Mouse (Mus musculus): ENCODE data around the gene Ube4b. TPM values are rescaled to one million over a fixed set of nuclear protein-coding genes. Genes with fewer than 3 reads are reported as not detected.
A peak's percentile ranks its signal among the peaks of the same experiment; 100 is the strongest.

The Ube4b gene
- polyA plus RNA-seq, 1 experiment = 45.2 TPM

GRCm38 (mm10) chr4:149398181-149398735 is 28.3 kb downstream of the Ube4b start:
- DNase-seq (ENCODE audit: low read depth, low spot score) = no peak
- WGBS = 91% methylated on average over 9 of the region's 9 CpGs

GRCm38 (mm10) chr4:149396433-149397306 is 29.9 kb downstream of the Ube4b start:
- DNase-seq (ENCODE audit: low read depth, low spot score) = no peak
- 72% methylated on average over 21 of the region's 21 CpGs for WGBS

GRCm38 (mm10) chr4:149395581-149395980 is 31.0 kb downstream of the Ube4b start:
- WGBS = 44% methylated on average over 6 of the region's 6 CpGs
- no peak for DNase-seq (ENCODE audit: low read depth, low spot score)

- WGBS = 59% methylated on average over 4 of the region's 4 CpGs
These were observed 32.3 kb downstream of the Ube4b start for GRCm38 (mm10) chr4:149394292-149394691.

GRCm38 (mm10) chr4:149393311-149393995 is 33.1 kb downstream of the Ube4b start:
- no peak for DNase-seq (ENCODE audit: low read depth, low spot score)
- WGBS = 83% methylated on average over 12 of the region's 12 CpGs

More at GRCm38 (mm10) chr4:149394292-149394691, 32.3 kb downstream of the Ube4b start:
- DNase-seq (ENCODE audit: low read depth, low spot score) = no peak

- peak; percentile 72 for DNase-seq (ENCODE audit: low read depth, low spot score)
- WGBS = 28% methylated on average over 4 of the region's 4 CpGs
These were observed 34.2 kb downstream of the Ube4b start for GRCm38 (mm10) chr4:149392359-149392758.

- no peak for DNase-seq (ENCODE audit: low read depth, low spot score)
- 85% methylated on average over 7 of the region's 7 CpGs for WGBS
These were observed 45.5 kb downstream of the Ube4b start for GRCm38 (mm10) chr4:149381001-149381400.

- 55% methylated on average over 17 of the region's 17 CpGs for WGBS
- DNase-seq (ENCODE audit: low read depth, low spot score) = no peak
These were observed 46.7 kb downstream of the Ube4b start for GRCm38 (mm10) chr4:149379881-149380280.

GRCm38 (mm10) chr4:149378819-149379218 is 47.7 kb downstream of the Ube4b start:
- DNase-seq (ENCODE audit: low read depth, low spot score) = no peak
- 87% methylated on average over 8 of the region's 8 CpGs for WGBS

- 64% methylated on average over 10 of the region's 10 CpGs for WGBS
- DNase-seq (ENCODE audit: low read depth, low spot score) = no peak
These were observed 50.5 kb downstream of the Ube4b start for GRCm38 (mm10) chr4:149376034-149376433.

GRCm38 (mm10) chr4:149374662-149375061 is 51.9 kb downstream of the Ube4b start:
- 90% methylated on average over 11 of the region's 11 CpGs for WGBS
- DNase-seq (ENCODE audit: low read depth, low spot score) = no peak

- WGBS = 89% methylated on average over 9 of the region's 9 CpGs
- DNase-seq (ENCODE audit: low read depth, low spot score) = no peak
These were observed 52.6 kb downstream of the Ube4b start for GRCm38 (mm10) chr4:149373927-149374326.

GRCm38 (mm10) chr4:149373431-149373830 is 53.1 kb downstream of the Ube4b start:
- WGBS = 58% methylated on average over 5 of the region's 5 CpGs
- no peak for DNase-seq (ENCODE audit: low read depth, low spot score)

GRCm38 (mm10) chr4:149365702-149366370 is 60.7 kb downstream of the Ube4b start:
- DNase-seq (ENCODE audit: low read depth, low spot score) = no peak
- 82% methylated on average over 12 of the region's 12 CpGs for WGBS

GRCm38 (mm10) chr4:149364896-149365295 is 61.7 kb downstream of the Ube4b start:
- WGBS = 80% methylated on average over 5 of the region's 5 CpGs
- no peak for DNase-seq (ENCODE audit: low read depth, low spot score)

GRCm38 (mm10) chr4:149361051-149361450 is 65.5 kb downstream of the Ube4b start:
- 50% methylated on average over 6 of the region's 6 CpGs for WGBS
- no peak for DNase-seq (ENCODE audit: low read depth, low spot score)

- DNase-seq (ENCODE audit: low read depth, low spot score) = no peak
- WGBS = 94% methylated on average over 5 of the region's 5 CpGs
These were observed 65.9 kb downstream of the Ube4b start for GRCm38 (mm10) chr4:149360647-149361046.

- DNase-seq (ENCODE audit: low read depth, low spot score) = no peak
- 93% methylated on average over 5 of the region's 5 CpGs for WGBS
These were observed 68.6 kb downstream of the Ube4b start for GRCm38 (mm10) chr4:149357982-149358381.

- no peak for DNase-seq (ENCODE audit: low read depth, low spot score)
These were observed 71.9 kb downstream of the Ube4b start for GRCm38 (mm10) chr4:149354671-149355070.

GRCm38 (mm10) chr4:149351596-149352150 is 74.9 kb downstream of the Ube4b start:
- WGBS = 85% methylated on average over 8 of the region's 8 CpGs
- DNase-seq (ENCODE audit: low read depth, low spot score) = no peak

More at GRCm38 (mm10) chr4:149354671-149355070, 71.9 kb downstream of the Ube4b start:
- WGBS = 89% methylated on average over 8 of the region's 8 CpGs

Measured in large intestine, adult 2 months (tissue).